Mouse (Mus musculus) kidney, adult 2 months (tissue): ENCODE measurements at regions not wholly inside any gene's neighbourhood (a gene's known extent, or its start where the extent isn't known, plus 50 kb on each side); places are given as distances from the start of the nearest gene placed in this dataset.

ENCODE experiments used
- CTCF ChIP-seq: fragments of 200-500 bp; conservative IDR thresholded peaks from 2 replicates; pipeline ENCODE4 v1.5.1; 2011; ENCODE audit warnings: low read depth, mild to moderate bottlenecking, control low read depth, low read length, moderate library complexity, mixed read lengths; ENCODE audit not compliant: insufficient read depth, insufficient read length
- POLR2A ChIP-seq: fragments of 200-500 bp; IDR thresholded peaks from one replicate; pipeline ENCODE4 v1.6.1; 2011; ENCODE audit warnings: low read depth, low read length, control low read depth

GRCm38 (mm10) chr6:117043744-117044143 lies 124.6 kb upstream of the Cxcl12 start:
- no peak for TF ChIP-seq CTCF
- no peak for TF ChIP-seq POLR2A
